Comparison of ENCODE assay signal across 11 mouse cellular contexts in genomic region chr12:5157021-5157681, GRCm38 (mm10).
DNase-seq lines count a peak whose midpoint lies in the region; ATAC-seq and TF ChIP-seq lines count a peak whose summit lies in the region.
"Had no signal": no experiment of that assay in that cellular context is flagged by ENCODE, and none has a peak within 500 bp of the region (broad histone marks: within the 10 kb centered on the region; RNA-seq: fewer than 3 reads in every experiment).

No protein-coding gene starts in this region.

- H3K27me3 ChIP-seq in hindbrain, postnatal 0 days (ENCODE audit: insufficient read depth, low read length), result no peaks in the 10 kb centered on the region
- H3K27me3 ChIP-seq in hindbrain, embryonic 12.5 days, result no peaks in the 10 kb centered on the region
- H3K27me3 ChIP-seq in forebrain, embryonic 16.5 days (replicated peaks; ENCODE audit: control insufficient read depth, insufficient read depth, low read length), result no peaks in the 10 kb centered on the region

- no peak overlapping the region for H3K4me2 ChIP-seq in hindbrain, postnatal 0 days (ENCODE audit: low read depth, low read length)
- no peak overlapping the region for H3K4me2 ChIP-seq in hindbrain, embryonic 12.5 days (replicated peaks)
- no peak overlapping the region for H3K4me2 ChIP-seq in forebrain, embryonic 16.5 days (ENCODE audit: low read length)

- H3K9ac ChIP-seq in hindbrain, postnatal 0 days (replicated peaks; ENCODE audit: low read length), result no peak overlapping the region
- H3K9ac ChIP-seq in hindbrain, embryonic 12.5 days, result no peak overlapping the region
- no peak overlapping the region for H3K9ac ChIP-seq in forebrain, embryonic 16.5 days (replicated peaks; ENCODE audit: low read depth, low read length)

- peak; percentile 32 for DNase-seq in hindbrain, postnatal 0 days (ENCODE audit: low spot score)
- DNase-seq in frontal cortex, postnatal 25 days (ENCODE audit: low spot score in 2 of 2), result peak; percentile 29 to 51
- peak; percentile 69 to 89 for DNase-seq in left cerebral cortex, postnatal 14 days (ENCODE audit: low spot score in 2 of 2)
- DNase-seq in liver, result no peak
- no peak for DNase-seq in thymus, postnatal 36 days
- DNase-seq: adrenal gland, adult 2 months; heart, postnatal 14 days; lung, adult 2 months; thymus, postnatal 4 days had no signal

- 75% methylated on average over 6 of the region's 6 CpGs for WGBS in hindbrain, postnatal 0 days
- 89% methylated on average over 6 of the region's 6 CpGs for WGBS in hindbrain, embryonic 12.5 days
- WGBS in forebrain, embryonic 16.5 days, result 70% methylated on average over 6 of the region's 6 CpGs

- no peak overlapping the region for H3K27ac ChIP-seq in hindbrain, postnatal 0 days
- no peak overlapping the region for H3K27ac ChIP-seq in hindbrain, embryonic 12.5 days
- H3K27ac ChIP-seq in forebrain, embryonic 16.5 days (ENCODE audit: low read length), result no peak overlapping the region

- TF ChIP-seq CTCF in hindbrain, postnatal 0 days (IDR thresholded peaks at IDR 0.05; ENCODE audit: low read depth), result no peak

- no peak overlapping the region for H3K4me3 ChIP-seq in hindbrain, postnatal 0 days (ENCODE audit: low read length)
- no peak overlapping the region for H3K4me3 ChIP-seq in hindbrain, embryonic 12.5 days
- no peak overlapping the region for H3K4me3 ChIP-seq in forebrain, embryonic 16.5 days (replicated peaks; ENCODE audit: low read length)

- H3K4me1 ChIP-seq in hindbrain, postnatal 0 days (ENCODE audit: insufficient read depth, low read length), result no peaks in the 10 kb centered on the region
- 0 out of 2 replicates have a peak, but pooled peaks cover 3% of the 10 kb centered on the region for H3K4me1 ChIP-seq in hindbrain, embryonic 12.5 days
- H3K4me1 ChIP-seq in forebrain, embryonic 16.5 days (replicated peaks; ENCODE audit: control insufficient read depth, insufficient read depth, low read length), result peaks cover 11% of the 10 kb centered on the region

- no peaks in the 10 kb centered on the region for H3K36me3 ChIP-seq in hindbrain, postnatal 0 days (ENCODE audit: insufficient read depth, low read length)
- no peaks in the 10 kb centered on the region for H3K36me3 ChIP-seq in hindbrain, embryonic 12.5 days
- H3K36me3 ChIP-seq in forebrain, embryonic 16.5 days (ENCODE audit: control insufficient read depth, insufficient read depth), result no peaks in the 10 kb centered on the region

- intact Hi-C loops in left cerebral cortex, postnatal 14 days (cut with DNase I), result loop anchor here (5.0 to 10.0 kb wide), 2 partner anchors 110 to 1478 kb away; no protein-coding TSS in a partner anchor

- H3K9me3 ChIP-seq in hindbrain, postnatal 0 days (ENCODE audit: low read length), result no peaks in the 10 kb centered on the region
- H3K9me3 ChIP-seq in hindbrain, embryonic 12.5 days (replicated peaks), result no peaks in the 10 kb centered on the region
- no peaks in the 10 kb centered on the region for H3K9me3 ChIP-seq in forebrain, embryonic 16.5 days (ENCODE audit: control insufficient read depth, low read length)

- ATAC-seq in hindbrain, postnatal 0 days, result peak; percentile 65
- ATAC-seq in hindbrain, embryonic 12.5 days (ENCODE audit: low FRiP score), result no peak
- ATAC-seq in forebrain, embryonic 16.5 days, result peak; percentile 80

Comparison
In these comparisons a context has a peak if more than half of its experiments do, and no peak if none do; other contexts are left out.
1. DNase-seq: peak in hindbrain, postnatal 0 days (single experiment), frontal cortex, postnatal 25 days (2 of 2) and left cerebral cortex, postnatal 14 days (2 of 2); none in liver (single experiment) and thymus, postnatal 36 days (0 of 2).